Mouse (Mus musculus) erythroblast, embryonic 14.5 days (primary cell): ENCODE data around the gene Dlg2.

Source experiments
- GATA1 ChIP-seq: IDR thresholded peaks from 2 replicates; pipeline ENCODE4 v1.6.1; 2012; ENCODE audit warnings: low read length, inconsistent platforms, mixed read lengths
- TAL1 ChIP-seq: IDR thresholded peaks from 3 replicates; pipeline ENCODE4 v1.6.1; 2012; ENCODE audit warnings: low read length, inconsistent platforms, mixed read lengths

DNA sequence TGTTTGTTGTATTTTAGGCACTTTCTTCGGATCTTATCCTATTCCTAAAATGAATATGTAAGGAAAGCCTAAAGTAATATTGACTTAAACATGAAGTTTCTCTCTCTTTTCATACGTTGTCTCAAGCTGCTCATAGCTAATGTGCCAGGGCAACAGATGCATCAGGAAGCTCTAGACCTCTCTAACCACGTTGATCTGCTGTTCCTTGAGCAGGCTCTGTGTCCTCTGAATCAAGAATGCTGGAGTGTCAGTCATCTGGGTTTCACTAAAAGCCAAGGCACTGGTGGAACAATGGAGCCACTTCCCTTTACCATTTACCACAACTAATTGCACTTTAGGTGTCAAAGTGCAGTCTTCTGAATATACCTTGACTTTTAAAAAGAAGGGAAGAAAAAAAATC is 1880.1 kb downstream of the Dlg2 start:
- TF ChIP-seq GATA1 (no peak), TAL1 (no peak)
